Comparison of ENCODE assay signal across 10 mouse cellular contexts in genomic region chr6:29853900-29854390, GRCm38 (mm10).
A peak's percentile ranks its signal among the peaks of the same experiment; 100 is the strongest.
DNase-seq lines count a peak whose midpoint lies in the region; ATAC-seq and TF ChIP-seq lines count a peak whose summit lies in the region.
"Had no signal": no experiment of that assay in that cellular context is flagged by ENCODE, and none has a peak within 500 bp of the region (broad histone marks: within the 10 kb centered on the region; RNA-seq: fewer than 3 reads in every experiment).

No protein-coding gene starts in this region.

- no peaks in the 10 kb centered on the region for H3K36me3 ChIP-seq in heart, postnatal 0 days (replicated peaks; ENCODE audit: control insufficient read depth, insufficient read depth, low read length)
- H3K36me3 ChIP-seq in thymus, adult 2 months (ENCODE audit: control insufficient read depth, insufficient read depth, low read length): no peaks in the 10 kb centered on the region
- no peaks in the 10 kb centered on the region for H3K36me3 ChIP-seq in stomach, postnatal 0 days (ENCODE audit: control insufficient read depth, insufficient read depth, low read length)
- H3K36me3 ChIP-seq: embryonic facial prominence, embryonic 15.5 days had no signal

- TF ChIP-seq POLR2A in thymus, adult 2 months (IDR thresholded peaks at IDR 0.05; ENCODE audit: control insufficient read depth, extremely low read depth, insufficient read depth, low read length, poor library complexity): no peak

- ATAC-seq in heart, postnatal 0 days (ENCODE audit: insufficient read depth, low read depth): no peak
- 0 out of 2 replicates have a peak, but pooled peaks have one; percentile 39 for ATAC-seq in erythroblast, adult 5-6 weeks (replicated peaks; ENCODE audit: low FRiP score, poor library complexity, severe bottlenecking)
- ATAC-seq in stomach, postnatal 0 days (ENCODE audit: low FRiP score, low TSS enrichment): peak; percentile 7; the same call in 1 of the 2 replicates

- no peak for TF ChIP-seq CTCF in heart, postnatal 0 days (IDR thresholded peaks at IDR 0.05; ENCODE audit: low read depth)
- TF ChIP-seq CTCF in thymus, adult 2 months (IDR thresholded peaks at IDR 0.05; ENCODE audit: borderline replicate concordance, control insufficient read depth, extremely low read depth, insufficient read depth, low read length, poor library complexity): no peak
- no peak for TF ChIP-seq CTCF in stomach, postnatal 0 days (IDR thresholded peaks at IDR 0.05; ENCODE audit: low read depth)

- no peaks in the 10 kb centered on the region for H3K27me3 ChIP-seq in heart, postnatal 0 days (ENCODE audit: control insufficient read depth, insufficient read depth, low read length)
- no peaks in the 10 kb centered on the region for H3K27me3 ChIP-seq in thymus, adult 2 months (ENCODE audit: control insufficient read depth, insufficient read depth, low read length)
- H3K27me3 ChIP-seq in stomach, postnatal 0 days (ENCODE audit: control insufficient read depth, insufficient read depth, low read length): no peaks in the 10 kb centered on the region
- H3K27me3 ChIP-seq: embryonic facial prominence, embryonic 15.5 days had no signal

- no peak for TF ChIP-seq EP300 in heart, postnatal 0 days (IDR thresholded peaks at IDR 0.05; ENCODE audit: low read depth)
- TF ChIP-seq EP300 in stomach, postnatal 0 days (optimal IDR thresholded peaks at IDR 0.05): no peak

- H3K27ac ChIP-seq in heart, postnatal 0 days (ENCODE audit: low read depth): no peak overlapping the region
- peak overlapping the region; percentile 13; the same call in 1 of the 2 replicates for H3K27ac ChIP-seq in thymus, adult 2 months (ENCODE audit: control insufficient read depth, insufficient read depth, low read length)
- peak overlapping the region; percentile 83 for H3K27ac ChIP-seq in stomach, postnatal 0 days (replicated peaks)
- H3K27ac ChIP-seq: embryonic facial prominence, embryonic 15.5 days had no signal

- WGBS in heart, postnatal 0 days: 83% methylated on average over 6 of the region's 6 CpGs
- WGBS in thymus, adult 2 months: 63% methylated on average over 6 of the region's 6 CpGs
- WGBS in stomach, postnatal 0 days: 74% methylated on average over 6 of the region's 6 CpGs

- no peaks in the 10 kb centered on the region for H3K9me3 ChIP-seq in heart, postnatal 0 days (replicated peaks; ENCODE audit: control insufficient read depth, low read length)
- H3K9me3 ChIP-seq in stomach, postnatal 0 days (ENCODE audit: control insufficient read depth, low read length): no peaks in the 10 kb centered on the region
- H3K9me3 ChIP-seq: embryonic facial prominence, embryonic 15.5 days; G1E had no signal

- no peak for DNase-seq in heart, postnatal 0 days (ENCODE audit: low spot score)
- DNase-seq in heart, adult 11 months: no peak
- no peak for DNase-seq in thymus, adult 2 months
- no peak for DNase-seq in thymus, adult 18-20 months
- no peak for DNase-seq in stomach, postnatal 0 days (ENCODE audit: low spot score)
- no peak for DNase-seq in kidney, postnatal 10 days
- no peak for DNase-seq in kidney, adult 11 months

- no peak overlapping the region for H3K9ac ChIP-seq in heart, postnatal 0 days (replicated peaks; ENCODE audit: low read depth, low read length)
- H3K9ac ChIP-seq in stomach, postnatal 0 days (ENCODE audit: low read length): peak overlapping the region; percentile 50; the same call in 1 of the 2 replicates
- H3K9ac ChIP-seq: embryonic facial prominence, embryonic 15.5 days had no signal

- no peak overlapping the region for H3K4me3 ChIP-seq in heart, postnatal 0 days (ENCODE audit: low read depth, low read length)
- no peak overlapping the region for H3K4me3 ChIP-seq in thymus, adult 2 months (ENCODE audit: control insufficient read depth, insufficient read depth, low read length)
- H3K4me3 ChIP-seq in stomach, postnatal 0 days (ENCODE audit: low read depth, low read length): peak overlapping the region; percentile 29

- peak overlapping the region; percentile 47; the same call in 1 of the 2 replicates for H3K4me2 ChIP-seq in heart, postnatal 0 days (ENCODE audit: low read depth, low read length)
- peak overlapping the region; percentile 44 for H3K4me2 ChIP-seq in stomach, postnatal 0 days (replicated peaks; ENCODE audit: low read depth)

- peaks cover 8% of the 10 kb centered on the region; the same call in 1 of the 2 replicates for H3K4me1 ChIP-seq in heart, postnatal 0 days (ENCODE audit: control insufficient read depth, insufficient read depth)
- peaks cover 10% of the 10 kb centered on the region for H3K4me1 ChIP-seq in thymus, adult 2 months (replicated peaks; ENCODE audit: control insufficient read depth, insufficient read depth, low read length)
- H3K4me1 ChIP-seq in stomach, postnatal 0 days (replicated peaks; ENCODE audit: control insufficient read depth, insufficient read depth): no peaks in the 10 kb centered on the region
